Mouse (Mus musculus): ENCODE results near the gene Fstl4. TPM values are rescaled to one million over a fixed set of nuclear protein-coding genes. Genes with fewer than 3 reads are reported as not detected.

The Fstl4 gene
- not detected for polyA plus RNA-seq (2021)

GRCm38 (mm10) chr11:52764461-52764893 is at the start of gene Fstl4:
TSS of gene Fstl4 (plus strand) at chr11:52764634.
- peaks cover 66% of the 10 kb centered on the region for H3K27me3 ChIP-seq
- POLR2A ChIA-PET = no interaction called here
- in situ Hi-C loops (cut with MboI; ENCODE audit: low pct_unique_long_range_greater_than_20kb) = no loop called here
- CTCF ChIA-PET = no interaction called here
- DNase-seq (ENCODE audit: low read depth, low spot score) = no peak
- ATAC-seq = no peak
- no peak for TF ChIP-seq CTCF (IDR thresholded peaks at IDR 0.05)

- H3K27me3 ChIP-seq = peaks cover 33% of the 10 kb centered on the region
- ChIA-PET POLR2A (no interaction called here), CTCF (no interaction called here)
- in situ Hi-C loops (cut with MboI; ENCODE audit: low pct_unique_long_range_greater_than_20kb) = no loop called here
- DNase-seq (ENCODE audit: low read depth, low spot score) (no peak), ATAC-seq (no peak)
- no peak for TF ChIP-seq CTCF (IDR thresholded peaks at IDR 0.05)
Measured at GRCm38 (mm10) chr11:52718570-52718969, 45.9 kb upstream of the Fstl4 start.

DNA sequence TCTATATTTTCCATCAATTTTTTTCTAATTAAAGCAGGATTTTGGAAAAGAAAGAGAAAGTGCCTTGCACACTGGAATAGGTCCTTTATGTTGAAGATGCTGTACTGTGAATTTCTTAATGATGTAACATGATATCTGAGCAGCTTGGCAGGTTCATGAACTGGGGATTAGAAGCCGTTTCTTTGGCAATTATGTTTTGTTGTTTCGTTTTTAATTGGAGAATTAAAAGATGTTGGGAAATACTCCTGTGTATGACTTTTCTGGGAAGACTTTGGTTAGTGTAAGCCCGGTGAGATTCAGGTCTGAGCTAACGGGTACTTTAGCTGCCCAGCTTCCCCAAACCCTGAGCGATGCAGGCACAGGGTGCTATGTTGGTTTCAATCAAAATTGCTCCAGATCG is 43.3 kb upstream of the Fstl4 start:
- ATAC-seq (no peak), DNase-seq (ENCODE audit: low read depth, low spot score) (no peak)
- TF ChIP-seq CTCF (IDR thresholded peaks at IDR 0.05) = no peak
- ChIA-PET POLR2A (no interaction called here), CTCF (no interaction called here)
- in situ Hi-C loops (cut with MboI; ENCODE audit: low pct_unique_long_range_greater_than_20kb) = no loop called here
- peaks cover 30% of the 10 kb centered on the region for H3K27me3 ChIP-seq

DNA sequence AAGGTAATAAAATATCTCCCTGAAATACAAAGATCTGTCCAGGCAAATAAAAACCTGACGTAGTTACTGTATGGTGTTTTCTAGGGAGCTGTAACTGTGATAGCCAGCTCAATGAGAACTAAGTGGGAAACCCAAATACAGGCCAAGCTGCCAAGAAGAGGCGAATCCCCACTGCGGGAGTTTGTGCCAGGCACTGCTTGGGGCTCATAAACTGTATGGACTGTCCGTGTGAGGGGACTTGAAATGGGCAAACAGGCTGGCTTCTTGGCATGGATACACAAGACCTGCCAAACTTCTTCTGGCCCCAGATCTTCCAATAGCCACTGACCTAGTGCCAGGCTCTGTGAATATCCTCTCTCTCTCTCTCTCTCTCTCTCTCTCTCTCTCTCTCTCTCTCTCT is 41.7 kb upstream of the Fstl4 start:
- H3K27me3 ChIP-seq = peaks cover 30% of the 10 kb centered on the region
- ATAC-seq (no peak), DNase-seq (ENCODE audit: low read depth, low spot score) (no peak)
- TF ChIP-seq CTCF (IDR thresholded peaks at IDR 0.05) = no peak
- POLR2A ChIA-PET = no interaction called here
- in situ Hi-C loops (cut with MboI; ENCODE audit: low pct_unique_long_range_greater_than_20kb) = no loop called here
- CTCF ChIA-PET = no interaction called here

DNA sequence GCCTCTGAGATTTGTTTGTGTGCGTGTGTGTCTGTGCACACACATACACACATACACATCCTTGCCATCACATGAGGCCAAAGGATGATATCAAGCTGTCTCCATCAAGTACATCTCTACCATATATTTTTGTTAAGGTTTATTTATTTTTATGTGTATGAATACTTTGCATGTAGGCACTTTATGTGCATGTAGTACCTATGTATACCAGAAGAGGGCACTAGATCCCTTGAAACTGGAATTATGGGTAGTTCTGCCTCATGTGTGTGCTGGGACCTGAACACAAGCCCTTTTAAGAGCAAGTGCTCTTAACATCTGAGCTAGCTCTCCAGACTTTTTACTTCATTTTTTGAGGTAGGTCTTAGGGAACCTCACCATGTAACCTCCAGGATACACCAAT is 38.4 kb upstream of the Fstl4 start:
- no peak for ATAC-seq
- peak; percentile 37 for TF ChIP-seq CTCF (IDR thresholded peaks at IDR 0.05)
- no peak for DNase-seq (ENCODE audit: low read depth, low spot score)
- H3K27me3 ChIP-seq = peaks cover 10% of the 10 kb centered on the region
- ChIA-PET CTCF (no interaction called here), POLR2A (no interaction called here)
- in situ Hi-C loops (cut with MboI; ENCODE audit: low pct_unique_long_range_greater_than_20kb) = no loop called here

- ChIA-PET CTCF (no interaction called here), POLR2A (no interaction called here)
- no peak for TF ChIP-seq CTCF (IDR thresholded peaks at IDR 0.05)
- DNase-seq (ENCODE audit: low read depth, low spot score) (no peak), ATAC-seq (no peak)
- in situ Hi-C loops (cut with MboI; ENCODE audit: low pct_unique_long_range_greater_than_20kb) = no loop called here
- H3K27me3 ChIP-seq = peaks cover 4% of the 10 kb centered on the region
Measured at GRCm38 (mm10) chr11:52728479-52728878, 36.0 kb upstream of the Fstl4 start.

- H3K27me3 ChIP-seq = peaks cover 13% of the 10 kb centered on the region
- ChIA-PET CTCF (no interaction called here), POLR2A (no interaction called here)
- DNase-seq (ENCODE audit: low read depth, low spot score) = no peak
- TF ChIP-seq CTCF (IDR thresholded peaks at IDR 0.05) = no peak
- in situ Hi-C loops (cut with MboI; ENCODE audit: low pct_unique_long_range_greater_than_20kb) = no loop called here
- ATAC-seq = no peak
Measured at GRCm38 (mm10) chr11:52729890-52730289, 34.5 kb upstream of the Fstl4 start.

- no peak for DNase-seq (ENCODE audit: low read depth, low spot score)
- in situ Hi-C loops (cut with MboI; ENCODE audit: low pct_unique_long_range_greater_than_20kb) = no loop called here
- peaks cover 15% of the 10 kb centered on the region for H3K27me3 ChIP-seq
- POLR2A ChIA-PET = no interaction called here
- no peak for ATAC-seq
- CTCF ChIA-PET = no interaction called here
- no peak for TF ChIP-seq CTCF (IDR thresholded peaks at IDR 0.05)
Measured at GRCm38 (mm10) chr11:52731979-52732378, 32.5 kb upstream of the Fstl4 start.

DNA sequence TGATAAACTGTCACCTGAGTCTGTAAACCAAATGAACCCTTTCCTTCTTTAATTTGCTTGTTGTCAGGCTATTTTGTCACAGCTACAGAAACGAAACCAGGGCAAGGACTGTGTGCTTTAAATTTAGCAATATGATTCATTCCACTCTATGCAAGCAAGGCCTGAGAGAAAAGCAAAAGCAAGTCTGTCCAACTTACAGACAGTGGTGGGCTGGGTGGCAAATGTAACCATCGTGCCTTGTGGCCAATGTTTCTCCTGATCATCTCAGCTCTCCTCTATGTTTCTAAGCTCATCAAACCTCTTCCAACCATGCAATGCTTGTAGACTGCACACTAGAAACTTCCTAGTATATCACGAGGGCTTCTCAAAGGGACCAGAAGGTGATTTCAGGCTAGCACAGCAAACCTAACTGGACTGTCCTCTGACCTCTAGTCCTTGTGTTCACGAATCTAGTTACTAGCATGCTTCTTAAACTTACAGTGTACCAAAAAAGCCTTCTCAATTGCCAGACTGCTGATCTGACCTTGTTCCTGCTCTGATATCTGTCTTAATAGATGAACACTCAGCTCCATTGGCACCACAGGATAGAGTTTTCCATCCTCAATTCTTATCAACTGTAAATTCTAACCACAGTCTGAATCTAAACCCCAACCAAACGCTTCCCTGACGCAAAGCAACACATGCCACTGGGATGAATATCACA is 29.8 kb upstream of the Fstl4 start:
- ChIA-PET CTCF (no interaction called here), POLR2A (no interaction called here)
- in situ Hi-C loops (cut with MboI; ENCODE audit: low pct_unique_long_range_greater_than_20kb) = no loop called here
- DNase-seq (ENCODE audit: low read depth, low spot score) = no peak
- peaks cover 15% of the 10 kb centered on the region for H3K27me3 ChIP-seq
- no peak for ATAC-seq
- TF ChIP-seq CTCF (IDR thresholded peaks at IDR 0.05) = no peak

GRCm38 (mm10) chr11:52739187-52739586 is 25.2 kb upstream of the Fstl4 start:
- ChIA-PET CTCF (no interaction called here), POLR2A (interaction anchor here (0.6 kb wide), 1 partner anchor 15 kb away, joined by 4 read pairs; no protein-coding TSS in a partner anchor)
- no peak for TF ChIP-seq CTCF (IDR thresholded peaks at IDR 0.05)
- no peak for ATAC-seq
- in situ Hi-C loops (cut with MboI; ENCODE audit: low pct_unique_long_range_greater_than_20kb) = no loop called here
- H3K27me3 ChIP-seq = peaks cover 18% of the 10 kb centered on the region
- DNase-seq (ENCODE audit: low read depth, low spot score) = no peak

GRCm38 (mm10) chr11:52740466-52740865 is 24.0 kb upstream of the Fstl4 start:
- peaks cover 6% of the 10 kb centered on the region for H3K27me3 ChIP-seq
- TF ChIP-seq CTCF (IDR thresholded peaks at IDR 0.05) = no peak
- POLR2A ChIA-PET = no interaction called here
- in situ Hi-C loops (cut with MboI; ENCODE audit: low pct_unique_long_range_greater_than_20kb) = no loop called here
- no peak for ATAC-seq
- CTCF ChIA-PET = no interaction called here
- no peak for DNase-seq (ENCODE audit: low read depth, low spot score)

DNA sequence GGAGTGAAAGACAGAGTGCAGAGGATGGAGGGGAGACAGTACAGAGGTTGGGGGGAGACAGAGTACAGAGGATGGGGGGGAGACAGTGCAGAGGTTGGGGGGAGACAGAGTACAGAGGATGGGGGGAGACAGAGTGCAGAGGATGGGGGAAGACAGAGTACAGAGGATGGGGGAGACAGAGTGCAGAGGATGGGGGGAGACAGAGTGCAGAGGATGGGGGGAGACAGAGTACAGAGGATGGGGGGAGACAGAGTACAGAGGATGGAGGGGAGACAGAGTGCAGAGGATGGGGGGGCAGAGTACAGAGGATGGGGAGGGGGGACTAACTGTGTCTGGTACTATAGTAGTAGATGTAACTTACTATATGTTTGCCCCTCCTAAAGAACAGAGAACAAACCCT is 20.5 kb upstream of the Fstl4 start:
- ChIA-PET POLR2A (no interaction called here), CTCF (no interaction called here)
- DNase-seq (ENCODE audit: low read depth, low spot score) (no peak), ATAC-seq (no peak)
- H3K27me3 ChIP-seq = peaks cover 12% of the 10 kb centered on the region
- in situ Hi-C loops (cut with MboI; ENCODE audit: low pct_unique_long_range_greater_than_20kb) = no loop called here
- no peak for TF ChIP-seq CTCF (IDR thresholded peaks at IDR 0.05)
